Mouse (Mus musculus): ENCODE results near the gene Exoc1. TPM values are rescaled to one million over a fixed set of nuclear protein-coding genes. Genes with fewer than 3 reads are reported as not detected.

The Exoc1 gene
- polyA plus RNA-seq, 1 experiment from 2014 or later, result 65.3 TPM

- 96% methylated on average over 8 of the region's 8 CpGs for WGBS
- no peak overlapping the region for H3K27ac ChIP-seq
- H3K9ac ChIP-seq (replicated peaks), result no peak overlapping the region; the same call in 1 of the 2 replicates
- no peaks in the 10 kb centered on the region for H3K27me3 ChIP-seq
- ATAC-seq, result no peak
- peaks cover 62% of the 10 kb centered on the region for H3K36me3 ChIP-seq
- no peak overlapping the region for H3K4me3 ChIP-seq (replicated peaks)
- no peaks in the 10 kb centered on the region for H3K4me1 ChIP-seq (replicated peaks)
- H3K9me3 ChIP-seq, result no peaks in the 10 kb centered on the region
- H3K4me2 ChIP-seq (replicated peaks), result no peak overlapping the region
These were observed 14.1 kb downstream of the Exoc1 start for GRCm38 (mm10) chr5:76543200-76543599.

- Histone ChIP-seq H3K4me3 (replicated peaks) (no peak overlapping the region), H3K36me3 (peaks cover 48% of the 10 kb centered on the region)
These were observed 21.3 kb downstream of the Exoc1 start for GRCm38 (mm10) chr5:76550426-76550825.

GRCm38 (mm10) chr5:76565321-76565720 is 36.2 kb downstream of the Exoc1 start:
- H3K4me3 ChIP-seq (replicated peaks), result no peak overlapping the region
- H3K4me1 ChIP-seq (replicated peaks), result no peaks in the 10 kb centered on the region
- no peak overlapping the region for H3K27ac ChIP-seq
- no peak overlapping the region for H3K4me2 ChIP-seq (replicated peaks)
- peaks cover 79% of the 10 kb centered on the region for H3K36me3 ChIP-seq
- H3K9me3 ChIP-seq, result no peaks in the 10 kb centered on the region
- H3K9ac ChIP-seq (replicated peaks), result no peak overlapping the region
- no peak for ATAC-seq
- no peaks in the 10 kb centered on the region for H3K27me3 ChIP-seq
- 29% methylated on average over 3 of the region's 3 CpGs for WGBS

More at GRCm38 (mm10) chr5:76550426-76550825, 21.3 kb downstream of the Exoc1 start:
- ATAC-seq, result no peak
- no peak overlapping the region for H3K27ac ChIP-seq
- no peaks in the 10 kb centered on the region for H3K4me1 ChIP-seq (replicated peaks)
- WGBS, result 89% methylated on average over 8 of the region's 8 CpGs
- H3K9me3 ChIP-seq, result no peaks in the 10 kb centered on the region
- no peak overlapping the region for H3K4me2 ChIP-seq (replicated peaks)
- H3K9ac ChIP-seq (replicated peaks), result no peak overlapping the region
- no peaks in the 10 kb centered on the region for H3K27me3 ChIP-seq

GRCm38 (mm10) chr5:76574251-76574650 is 45.1 kb downstream of the Exoc1 start:
- Histone ChIP-seq H3K4me3 (replicated peaks) (no peak overlapping the region), H3K27ac (no peak overlapping the region), H3K4me2 (replicated peaks) (no peak overlapping the region), H3K36me3 (peaks cover 28% of the 10 kb centered on the region), H3K9me3 (no peaks in the 10 kb centered on the region), H3K27me3 (no peaks in the 10 kb centered on the region), H3K9ac (replicated peaks) (no peak overlapping the region), H3K4me1 (replicated peaks) (no peaks in the 10 kb centered on the region)
- WGBS, result 73% methylated on average over 7 of the region's 7 CpGs
- no peak for ATAC-seq

- Histone ChIP-seq H3K9me3 (no peaks in the 10 kb centered on the region), H3K4me2 (replicated peaks) (no peak overlapping the region), H3K9ac (replicated peaks) (no peak overlapping the region), H3K4me3 (replicated peaks) (no peak overlapping the region), H3K27me3 (no peaks in the 10 kb centered on the region), H3K27ac (no peak overlapping the region), H3K4me1 (replicated peaks) (no peaks in the 10 kb centered on the region), H3K36me3 (0 out of 2 replicates have a peak, but pooled peaks cover 3% of the 10 kb centered on the region)
- no peak for ATAC-seq
- WGBS, result 73% methylated on average over 3 of the region's 3 CpGs
These were observed 47.9 kb downstream of the Exoc1 start for GRCm38 (mm10) chr5:76577026-76577425.

GRCm38 (mm10) chr5:76585378-76585777 is 56.3 kb downstream of the Exoc1 start:
- H3K4me3 ChIP-seq (replicated peaks), result no peak overlapping the region
- no peak overlapping the region for H3K27ac ChIP-seq
- H3K4me1 ChIP-seq (replicated peaks), result peaks cover 15% of the 10 kb centered on the region
- no peaks in the 10 kb centered on the region for H3K27me3 ChIP-seq
- H3K4me2 ChIP-seq (replicated peaks), result no peak overlapping the region
- H3K9ac ChIP-seq (replicated peaks), result no peak overlapping the region
- H3K36me3 ChIP-seq, result no peaks in the 10 kb centered on the region
- WGBS, result 83% methylated on average over 2 of the region's 2 CpGs
- H3K9me3 ChIP-seq, result no peaks in the 10 kb centered on the region
- no peak for ATAC-seq

- WGBS, result under 1% methylated on average over 87 of the region's 92 CpGs
- H3K27me3 ChIP-seq, result no peaks in the 10 kb centered on the region
- peak within 1 kb of the TSS; percentile 85 for H3K9ac ChIP-seq (replicated peaks)
- peak; percentile 99 for ATAC-seq
- H3K4me1 ChIP-seq (replicated peaks), result peaks cover 17% of the 10 kb centered on the region
- H3K4me3 ChIP-seq (replicated peaks), result peak within 1 kb of the TSS; percentile 89
- no peaks in the 10 kb centered on the region for H3K9me3 ChIP-seq
- peak within 1 kb of the TSS; percentile 79 for H3K4me2 ChIP-seq (replicated peaks)
- H3K27ac ChIP-seq, result peak within 1 kb of the TSS; percentile 79
- peaks cover 13% of the 10 kb centered on the region for H3K36me3 ChIP-seq
These were observed 59.6 kb downstream of the Exoc1 start, which contains the start of gene Cep135 for GRCm38 (mm10) chr5:76588551-76589283. Gene Cep135, plus strand, starts transcription at chr5:76588698.

GRCm38 (mm10) chr5:76589311-76589710 is 60.2 kb downstream of the Exoc1 start:
- Histone ChIP-seq H3K9me3 (no peaks in the 10 kb centered on the region), H3K27me3 (no peaks in the 10 kb centered on the region), H3K27ac (no peak overlapping the region), H3K9ac (replicated peaks) (peak overlapping the region; percentile 85; the same call in 1 of the 2 replicates), H3K4me3 (replicated peaks) (peak overlapping the region; percentile 89), H3K4me2 (replicated peaks) (peak overlapping the region; percentile 79), H3K36me3 (peaks cover 16% of the 10 kb centered on the region), H3K4me1 (replicated peaks) (peaks cover 17% of the 10 kb centered on the region)
- 6% methylated on average over 7 of the region's 7 CpGs for WGBS
- 0 out of 2 replicates have a peak, but pooled peaks have one; percentile 2 for ATAC-seq

GRCm38 (mm10) chr5:76590009-76590408 is 60.9 kb downstream of the Exoc1 start:
- ATAC-seq, result no peak
- H3K27ac ChIP-seq, result no peak overlapping the region
- H3K36me3 ChIP-seq, result peaks cover 23% of the 10 kb centered on the region
- H3K4me3 ChIP-seq (replicated peaks), result no peak overlapping the region
- H3K27me3 ChIP-seq, result no peaks in the 10 kb centered on the region
- H3K4me2 ChIP-seq (replicated peaks), result peak overlapping the region; percentile 79; the same call in 1 of the 2 replicates
- 82% methylated on average over 2 of the region's 2 CpGs for WGBS
- peaks cover 17% of the 10 kb centered on the region for H3K4me1 ChIP-seq (replicated peaks)
- no peaks in the 10 kb centered on the region for H3K9me3 ChIP-seq
- H3K9ac ChIP-seq (replicated peaks), result no peak overlapping the region

GRCm38 (mm10) chr5:76591885-76592284 is 62.8 kb downstream of the Exoc1 start:
- Histone ChIP-seq H3K9me3 (no peaks in the 10 kb centered on the region), H3K4me2 (replicated peaks) (no peak overlapping the region), H3K27ac (no peak overlapping the region), H3K27me3 (no peaks in the 10 kb centered on the region), H3K4me3 (replicated peaks) (no peak overlapping the region), H3K4me1 (replicated peaks) (peaks cover 17% of the 10 kb centered on the region), H3K9ac (replicated peaks) (no peak overlapping the region), H3K36me3 (peaks cover 40% of the 10 kb centered on the region)
- 59% methylated on average over 9 of the region's 9 CpGs for WGBS
- no peak for ATAC-seq

GRCm38 (mm10) chr5:76609702-76610370 is 80.7 kb downstream of the Exoc1 start:
- H3K4me3 ChIP-seq (replicated peaks), result no peak overlapping the region
- no peak overlapping the region for H3K9ac ChIP-seq (replicated peaks)
- H3K27me3 ChIP-seq, result no peaks in the 10 kb centered on the region
- H3K36me3 ChIP-seq, result peaks cover 57% of the 10 kb centered on the region
- H3K4me2 ChIP-seq (replicated peaks), result no peak overlapping the region
- H3K27ac ChIP-seq, result no peak overlapping the region
- no peak for ATAC-seq
- no peaks in the 10 kb centered on the region for H3K9me3 ChIP-seq
- no peaks in the 10 kb centered on the region for H3K4me1 ChIP-seq (replicated peaks)
- WGBS, result 94% methylated on average over 8 of the region's 8 CpGs

- no peak overlapping the region for H3K4me2 ChIP-seq (replicated peaks)
- H3K9ac ChIP-seq (replicated peaks), result no peak overlapping the region
- no peaks in the 10 kb centered on the region for H3K27me3 ChIP-seq
- 94% methylated on average over 6 of the region's 6 CpGs for WGBS
- H3K4me1 ChIP-seq (replicated peaks), result no peaks in the 10 kb centered on the region
- H3K4me3 ChIP-seq (replicated peaks), result no peak overlapping the region
- peaks cover 59% of the 10 kb centered on the region for H3K36me3 ChIP-seq
- no peak overlapping the region for H3K27ac ChIP-seq
- ATAC-seq, result no peak
- H3K9me3 ChIP-seq, result no peaks in the 10 kb centered on the region
These were observed 83.9 kb downstream of the Exoc1 start for GRCm38 (mm10) chr5:76612867-76613499.

Data from midbrain, embryonic 13.5 days (tissue).